Mouse (Mus musculus) liver, postnatal 0 days (tissue): ENCODE results near the gene Mxi1.
A peak's percentile ranks its signal among the peaks of the same experiment; 100 is the strongest.

Experiments used
- CTCF ChIP-seq: sonication (generic); IDR thresholded peaks from 2 replicates; pipeline ENCODE4 v1.5.1; 2016; ENCODE audit warnings: antibody characterized with exemption, low read depth
- EP300 ChIP-seq: IDR thresholded peaks from 2 replicates; pipeline ENCODE4 v1.6.1; 2016; ENCODE audit warnings: antibody characterized with exemption, low read depth, mild to moderate bottlenecking

DNA sequence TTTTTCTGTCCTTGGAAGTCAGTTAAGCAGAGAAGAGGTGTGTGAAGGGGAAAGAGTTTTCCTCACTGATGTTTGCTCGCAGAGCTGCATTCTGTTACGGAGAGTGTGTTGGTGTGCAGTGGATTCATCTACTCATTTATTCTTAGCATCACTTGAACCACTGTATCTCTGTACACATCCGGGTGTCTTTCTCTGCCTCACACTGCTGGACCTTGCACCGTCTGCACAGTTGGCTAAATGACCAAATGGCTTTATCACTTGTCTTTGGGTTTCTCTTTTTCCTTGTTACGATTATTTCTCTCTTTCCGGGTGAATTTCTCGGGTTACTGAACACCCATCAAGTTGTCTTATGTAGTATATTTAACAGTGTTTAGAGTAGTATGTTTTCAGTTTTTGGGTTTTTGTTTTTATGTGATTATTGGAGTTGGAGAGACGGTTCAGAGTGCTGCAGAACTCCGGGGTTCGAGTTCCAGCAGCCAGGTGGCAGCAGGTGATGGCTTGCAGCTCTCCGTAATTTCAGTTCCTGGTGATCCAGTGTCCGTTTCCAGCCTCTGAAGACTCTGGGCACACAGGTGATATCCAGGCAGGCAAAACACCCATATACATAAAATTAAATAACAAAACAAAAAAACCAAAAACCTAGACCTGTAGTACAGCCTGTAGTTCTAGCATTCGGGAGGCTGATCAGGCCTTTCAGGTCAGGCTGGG lies 33.0 kb downstream of the Mxi1 start:
- TF ChIP-seq CTCF (peak; percentile 12; the same call in 1 of the 2 replicates), EP300 (no peak)
